Mouse (Mus musculus) midbrain, embryonic 11.5 days (tissue): ENCODE data around the gene Higd1c. TPM values are rescaled to one million over a fixed set of nuclear protein-coding genes. Genes with fewer than 3 reads are reported as not detected.

ENCODE experiments used
- ATAC-seq: fragments of 200-750 bp; cut with Nextera tagmentation; 2 replicates; pipeline ENCODE4 v1.8.0; 2017; ENCODE audit warnings: moderate TSS enrichment, moderate library complexity; ENCODE audit not compliant: low FRiP score
- DNase-seq: peaks from one replicate; pipeline ENCODE4 v3.0.0; 2015; ENCODE audit warnings: low spot score; ENCODE audit errors: missing footprints
- H3K27ac ChIP-seq: fragments of 300-500 bp; sonication (generic); 2 replicates; pipeline ENCODE4 v1.5.1; 2014; ENCODE audit warnings: low read depth, low read length
- H3K27me3 ChIP-seq: fragments of 300-500 bp; sonication (generic); 2 replicates; pipeline ENCODE4 v1.6.1; 2014; ENCODE audit warnings: mild to moderate bottlenecking, low read length, moderate library complexity, mixed read lengths; ENCODE audit not compliant: control insufficient read depth, insufficient read depth
- H3K36me3 ChIP-seq: fragments of 300-500 bp; sonication (generic); 2 replicates; pipeline ENCODE4 v1.6.1; 2014; ENCODE audit warnings: mild to moderate bottlenecking, low read length, moderate library complexity, mixed read lengths; ENCODE audit not compliant: control insufficient read depth, insufficient read depth
- H3K4me1 ChIP-seq: fragments of 300-500 bp; sonication (generic); 2 replicates; pipeline ENCODE4 v1.6.1; 2014; ENCODE audit warnings: low read length; ENCODE audit not compliant: control insufficient read depth, insufficient read depth
- H3K4me2 ChIP-seq: fragments of 300-500 bp; sonication (generic); 2 replicates; pipeline ENCODE4 v1.6.1; 2014; ENCODE audit warnings: mild to moderate bottlenecking, moderate library complexity
- H3K4me3 ChIP-seq: fragments of 300-500 bp; sonication (generic); 2 replicates; pipeline ENCODE4 v1.5.1; 2014; ENCODE audit warnings: low read depth, low read length
- H3K9ac ChIP-seq: fragments of 300-500 bp; sonication (generic); 2 replicates; pipeline ENCODE4 v1.6.1; 2014; ENCODE audit warnings: low read length
- H3K9me3 ChIP-seq: fragments of 300-500 bp; sonication (generic); 2 replicates; pipeline ENCODE4 v1.6.1; 2016; ENCODE audit warnings: low read length; ENCODE audit not compliant: control insufficient read depth
- WGBS: fragments of 180-500 bp; shearing (Covaris S2); extraction: QIAGEN DNeasy Blood & Tissue Kit; methylation state at CpG from one replicate; pipeline ENCODE4 v1.1.7; 2014; 5-methylcytosine and 5-hydroxymethylcytosine counted together
- polyA plus RNA-seq: library from polyadenylated mRNA; unstranded; fragments of >200 nt; fragmentation: Nextera tagmentation; extraction: Ambion mirVana; gene quantifications from 2 replicates; pipeline ENCODE4 v1.2.1, GENCODE M21; 2014

The Higd1c gene
- polyA plus RNA-seq, 1 experiment from 2014 or later = not detected

DNA sequence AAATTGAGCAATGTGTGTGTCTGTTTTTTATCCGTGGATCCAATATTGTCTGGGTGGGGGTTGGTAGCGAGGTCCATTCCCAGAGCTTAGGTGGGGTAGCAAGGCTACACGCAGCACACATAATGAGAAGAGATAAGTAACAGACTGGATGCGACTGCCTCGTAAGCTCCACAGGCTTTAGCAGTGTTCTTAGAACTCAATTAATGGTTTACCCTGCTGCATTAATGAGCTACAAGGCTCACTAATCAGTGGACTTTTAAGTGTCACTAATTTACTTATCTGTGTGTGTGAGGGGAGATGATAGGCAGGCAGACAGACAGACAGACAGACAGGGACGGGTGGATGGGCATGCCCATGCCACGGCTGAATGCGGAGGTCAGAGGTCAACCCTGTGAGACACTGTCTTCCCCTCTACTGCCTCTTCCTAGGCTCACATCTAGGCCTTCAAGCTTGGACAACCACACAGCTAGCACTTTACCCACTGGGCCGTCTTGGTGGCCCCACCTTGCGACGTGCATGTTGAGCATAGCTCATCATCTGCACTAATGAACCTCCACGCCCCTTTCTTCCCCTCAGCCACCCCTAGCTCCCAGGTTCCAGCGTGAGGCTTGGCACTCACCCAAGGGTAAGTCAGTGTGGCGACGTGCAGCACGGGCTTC, 36.4 kb downstream of the Higd1c start:
- WGBS = 91% methylated on average over 16 of the region's 16 CpGs
- no peak overlapping the region for H3K9ac ChIP-seq
- H3K4me2 ChIP-seq = no peak overlapping the region
- DNase-seq (no peak), ATAC-seq (no peak)
- H3K4me1 ChIP-seq = no peaks in the 10 kb centered on the region
- no peaks in the 10 kb centered on the region for H3K27me3 ChIP-seq
- no peak overlapping the region for H3K27ac ChIP-seq
- H3K4me3 ChIP-seq = no peak overlapping the region
- no peaks in the 10 kb centered on the region for H3K9me3 ChIP-seq
- H3K36me3 ChIP-seq = peaks cover 32% of the 10 kb centered on the region

DNA sequence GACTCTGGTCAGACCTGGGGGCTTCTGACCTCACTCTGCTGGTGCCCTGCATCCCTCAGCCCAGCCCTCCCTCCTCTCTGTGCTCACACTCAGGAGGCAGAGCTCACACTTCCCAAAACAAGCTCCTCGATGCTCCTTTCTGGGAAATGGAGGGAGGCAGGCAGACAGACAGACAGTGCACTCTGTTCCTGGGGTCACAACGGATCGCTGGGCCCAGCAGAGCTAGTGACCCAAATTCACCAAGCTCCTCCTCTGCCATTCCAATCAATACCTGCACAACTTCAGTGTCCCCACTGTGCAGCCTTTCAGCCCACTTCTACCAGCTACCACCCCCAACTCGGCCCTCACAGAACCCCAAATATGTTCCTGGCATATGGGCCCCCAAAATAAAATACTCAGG, 37.5 kb downstream of the Higd1c start:
- ATAC-seq (no peak), DNase-seq (no peak)
- no peaks in the 10 kb centered on the region for H3K27me3 ChIP-seq
- H3K4me1 ChIP-seq = no peaks in the 10 kb centered on the region
- H3K36me3 ChIP-seq = peaks cover 32% of the 10 kb centered on the region
- no peak overlapping the region for H3K27ac ChIP-seq
- H3K4me2 ChIP-seq = no peak overlapping the region
- 89% methylated on average over 4 of the region's 4 CpGs for WGBS
- no peak overlapping the region for H3K4me3 ChIP-seq
- H3K9ac ChIP-seq = no peak overlapping the region
- H3K9me3 ChIP-seq = no peaks in the 10 kb centered on the region

DNA sequence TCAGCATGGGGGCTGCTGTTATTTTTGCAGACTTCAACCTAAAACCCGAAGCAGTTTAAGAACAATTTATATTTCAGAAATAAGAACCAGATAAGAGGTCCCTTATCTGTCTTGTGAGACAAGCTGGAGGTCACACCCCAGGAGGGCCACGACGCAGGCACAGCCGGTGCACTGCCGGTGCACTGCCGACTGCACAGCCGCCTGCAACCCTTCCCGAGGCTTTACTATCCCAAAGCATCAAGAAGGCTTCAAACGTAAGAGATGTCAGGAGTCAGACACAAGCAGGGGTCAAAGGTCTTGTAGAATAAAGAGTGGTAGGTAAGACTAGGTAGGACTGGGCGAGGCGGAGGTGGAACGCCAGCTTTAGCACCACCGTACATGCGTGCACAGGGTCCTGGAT, 38.0 kb downstream of the Higd1c start:
- peaks cover 32% of the 10 kb centered on the region for H3K36me3 ChIP-seq
- H3K4me1 ChIP-seq = no peaks in the 10 kb centered on the region
- H3K4me2 ChIP-seq = no peak overlapping the region
- DNase-seq (no peak), ATAC-seq (no peak)
- H3K4me3 ChIP-seq = no peak overlapping the region
- no peak overlapping the region for H3K9ac ChIP-seq
- no peaks in the 10 kb centered on the region for H3K27me3 ChIP-seq
- H3K9me3 ChIP-seq = no peaks in the 10 kb centered on the region
- WGBS = 93% methylated on average over 14 of the region's 14 CpGs
- no peak overlapping the region for H3K27ac ChIP-seq

DNA sequence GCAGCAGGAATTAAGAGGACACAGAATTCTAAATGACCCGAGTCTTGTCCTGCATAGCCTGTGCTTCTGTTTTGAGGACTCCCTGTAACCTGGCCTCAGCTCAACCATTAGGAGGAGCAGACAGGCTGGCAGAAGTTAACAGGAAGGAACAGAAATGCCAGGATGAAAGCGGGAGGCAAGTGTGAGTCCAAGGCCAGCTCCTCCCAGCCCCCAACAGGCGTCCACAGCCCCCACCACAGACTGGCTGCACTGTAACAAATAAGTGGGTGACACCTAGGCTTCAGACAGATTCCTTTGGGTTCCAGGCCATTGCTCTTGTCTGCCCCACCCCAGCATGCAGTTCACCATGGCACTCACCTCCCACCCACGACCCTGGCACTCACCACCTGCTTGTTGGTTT, 38.5 kb downstream of the Higd1c start:
- WGBS = 91% methylated on average over 4 of the region's 4 CpGs
- no peaks in the 10 kb centered on the region for H3K27me3 ChIP-seq
- no peak overlapping the region for H3K4me3 ChIP-seq
- no peak overlapping the region for H3K4me2 ChIP-seq
- peaks cover 27% of the 10 kb centered on the region for H3K36me3 ChIP-seq
- ATAC-seq = no peak
- no peaks in the 10 kb centered on the region for H3K4me1 ChIP-seq
- DNase-seq = no peak
- no peaks in the 10 kb centered on the region for H3K9me3 ChIP-seq
- no peak overlapping the region for H3K27ac ChIP-seq
- H3K9ac ChIP-seq = no peak overlapping the region

DNA sequence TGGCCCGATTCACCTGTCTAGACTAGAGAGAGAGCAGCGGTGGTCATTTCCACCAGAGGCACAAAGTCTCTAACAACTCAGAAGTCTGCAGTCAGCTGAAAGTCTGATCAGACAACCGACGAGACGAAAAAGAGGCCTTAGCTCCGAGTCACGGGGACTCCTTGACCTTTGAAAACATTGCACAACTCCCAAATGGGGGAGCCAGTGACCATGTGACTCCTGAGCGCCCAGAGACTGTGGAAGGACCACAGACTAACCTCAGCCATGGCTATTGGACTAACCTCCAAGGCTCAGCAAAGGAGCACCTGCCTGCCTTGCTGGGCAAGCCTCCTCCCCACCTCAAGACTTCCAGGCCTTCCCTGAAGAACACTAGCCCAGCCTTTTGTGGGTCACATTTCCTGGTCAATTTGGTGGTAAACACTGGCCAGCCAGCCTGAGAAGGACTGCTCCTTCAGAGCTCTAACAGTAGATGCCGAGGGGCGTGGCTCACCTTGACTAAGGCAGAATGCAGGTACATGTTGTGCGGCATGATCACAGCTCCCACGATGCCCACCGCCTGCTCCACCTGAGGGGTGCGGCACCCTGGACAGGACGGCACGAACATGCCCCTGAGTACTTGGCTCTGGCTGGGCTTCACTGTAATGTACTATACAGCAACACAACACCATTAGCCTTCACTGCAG, 39.1 kb downstream of the Higd1c start:
- Histone ChIP-seq H3K27ac (no peak overlapping the region), H3K36me3 (peaks cover 26% of the 10 kb centered on the region), H3K4me2 (no peak overlapping the region), H3K9ac (no peak overlapping the region), H3K27me3 (no peaks in the 10 kb centered on the region), H3K9me3 (no peaks in the 10 kb centered on the region), H3K4me3 (no peak overlapping the region), H3K4me1 (no peaks in the 10 kb centered on the region)
- DNase-seq (no peak), ATAC-seq (no peak)
- WGBS = 95% methylated on average over 16 of the region's 16 CpGs

DNA sequence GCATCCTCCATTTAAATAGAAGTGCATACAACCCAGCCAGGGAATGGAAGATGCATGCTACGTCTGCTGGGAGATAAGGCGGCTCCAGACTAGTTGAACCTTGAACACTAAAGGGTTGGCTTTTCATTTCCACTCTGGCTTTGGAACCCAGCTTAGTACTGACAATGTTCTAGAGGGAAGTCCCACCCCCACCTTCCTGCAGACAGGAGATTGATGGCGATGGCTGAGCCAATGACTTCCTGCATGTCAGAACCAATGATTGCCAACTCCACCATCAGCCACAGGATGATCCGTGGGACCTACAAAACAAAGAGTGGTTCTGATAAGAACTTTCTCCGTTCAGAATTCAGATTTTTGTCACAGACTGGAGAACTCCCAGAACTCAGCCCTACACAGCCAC, 41.7 kb downstream of the Higd1c start:
- no peak overlapping the region for H3K27ac ChIP-seq
- 90% methylated on average over 5 of the region's 5 CpGs for WGBS
- ATAC-seq = no peak
- no peak overlapping the region for H3K4me2 ChIP-seq
- no peak for DNase-seq
- H3K36me3 ChIP-seq = peaks cover 12% of the 10 kb centered on the region
- H3K9me3 ChIP-seq = no peaks in the 10 kb centered on the region
- H3K4me3 ChIP-seq = no peak overlapping the region
- H3K4me1 ChIP-seq = no peaks in the 10 kb centered on the region
- no peaks in the 10 kb centered on the region for H3K27me3 ChIP-seq
- no peak overlapping the region for H3K9ac ChIP-seq

DNA sequence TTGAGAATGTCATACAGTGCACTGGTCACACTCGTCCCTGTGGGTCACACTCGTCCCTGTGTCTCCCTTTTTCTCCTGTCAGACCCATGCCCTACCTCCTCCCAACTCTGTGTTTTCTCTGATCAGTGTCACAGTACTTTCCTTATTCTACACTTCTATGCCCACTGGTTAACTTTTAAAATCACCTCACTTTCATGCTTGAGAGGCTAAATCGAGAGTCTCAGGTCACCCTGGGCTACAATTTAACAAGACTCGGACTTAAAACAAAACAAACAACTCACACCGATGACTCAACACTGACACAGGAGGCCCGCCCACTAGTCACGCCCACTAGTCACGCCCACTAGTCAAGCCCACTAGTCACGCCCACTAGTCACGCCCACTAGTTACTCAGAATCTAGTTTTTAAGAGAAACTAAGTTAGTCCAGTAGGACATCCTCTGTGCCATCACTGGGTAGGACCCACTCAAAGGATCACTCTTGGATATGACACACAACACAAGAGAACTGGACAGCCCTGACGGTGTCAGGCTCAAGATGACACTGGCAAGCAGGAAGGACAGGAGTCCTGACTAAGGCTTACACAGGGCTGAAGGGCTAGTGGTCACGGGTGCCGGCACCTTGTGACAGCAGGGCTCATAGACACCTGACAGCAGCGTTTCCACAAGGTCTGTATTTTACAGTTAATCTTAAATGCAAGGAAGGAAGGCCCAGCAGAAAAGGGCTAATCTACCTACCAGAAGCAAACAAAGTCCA, 46.8 kb downstream of the Higd1c start:
- H3K9ac ChIP-seq = no peak overlapping the region
- ATAC-seq = no peak
- H3K27ac ChIP-seq = no peak overlapping the region
- DNase-seq = no peak
- no peak overlapping the region for H3K4me3 ChIP-seq
- no peaks in the 10 kb centered on the region for H3K4me1 ChIP-seq
- H3K9me3 ChIP-seq = no peaks in the 10 kb centered on the region
- no peak overlapping the region for H3K4me2 ChIP-seq
- WGBS = 64% methylated on average over 14 of the region's 14 CpGs
- H3K36me3 ChIP-seq = peaks cover 6% of the 10 kb centered on the region
- H3K27me3 ChIP-seq = no peaks in the 10 kb centered on the region

DNA sequence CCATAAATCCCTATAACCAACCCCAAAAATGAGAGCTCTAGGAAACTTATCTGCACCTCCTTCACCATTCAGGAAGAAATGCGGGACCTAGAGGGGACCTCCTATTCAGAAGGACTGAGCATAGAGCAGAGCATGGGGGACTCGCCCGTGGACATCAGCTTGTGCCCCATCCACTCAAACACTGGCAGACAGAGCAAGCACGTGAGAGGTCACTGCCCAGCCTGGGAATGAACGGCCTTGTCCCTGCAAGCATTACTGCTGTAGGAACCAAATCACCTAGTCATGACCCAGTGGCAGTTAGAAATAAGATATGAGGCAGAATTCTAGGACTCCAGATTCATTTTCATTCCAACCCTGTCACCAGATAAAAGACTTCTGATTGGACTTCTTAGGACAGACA, 47.4 kb downstream of the Higd1c start:
- no peak for ATAC-seq
- 91% methylated on average over 5 of the region's 5 CpGs for WGBS
- no peaks in the 10 kb centered on the region for H3K4me1 ChIP-seq
- H3K9me3 ChIP-seq = no peaks in the 10 kb centered on the region
- H3K27ac ChIP-seq = no peak overlapping the region
- no peak overlapping the region for H3K4me2 ChIP-seq
- peaks cover 6% of the 10 kb centered on the region for H3K36me3 ChIP-seq
- DNase-seq = no peak
- no peak overlapping the region for H3K9ac ChIP-seq
- no peak overlapping the region for H3K4me3 ChIP-seq
- H3K27me3 ChIP-seq = no peaks in the 10 kb centered on the region

DNA sequence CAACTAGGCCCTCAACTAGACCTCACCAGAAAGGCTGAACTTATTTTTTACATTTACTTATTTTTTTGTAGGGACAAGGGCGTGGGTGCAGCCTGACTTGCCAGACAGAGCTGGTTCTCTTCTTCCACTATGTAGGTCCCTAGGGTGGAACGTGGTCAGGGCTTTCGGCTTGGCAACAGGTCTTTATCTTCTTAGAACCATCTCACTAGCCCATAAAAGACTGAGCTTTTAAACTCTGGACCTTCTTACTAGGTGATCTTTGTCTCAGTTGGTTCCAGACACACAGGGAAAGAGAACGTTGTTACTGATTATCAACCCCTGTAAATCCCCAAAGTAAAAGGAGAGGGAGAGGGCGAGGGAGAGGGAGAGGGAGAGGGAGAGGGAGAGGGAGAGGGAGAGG, 49.0 kb downstream of the Higd1c start:
- H3K9ac ChIP-seq = no peak overlapping the region
- no peak overlapping the region for H3K27ac ChIP-seq
- 81% methylated on average over 4 of the region's 5 CpGs for WGBS
- H3K36me3 ChIP-seq = peaks cover 3% of the 10 kb centered on the region; the same call in 1 of the 2 replicates
- DNase-seq (no peak), ATAC-seq (no peak)
- no peaks in the 10 kb centered on the region for H3K4me1 ChIP-seq
- H3K4me2 ChIP-seq = no peak overlapping the region
- no peaks in the 10 kb centered on the region for H3K9me3 ChIP-seq
- no peak overlapping the region for H3K4me3 ChIP-seq
- no peaks in the 10 kb centered on the region for H3K27me3 ChIP-seq
